Mouse (Mus musculus) frontal cortex, postnatal 10 days (tissue): ENCODE results near the gene Alkbh4.
A peak's percentile ranks its signal among the peaks of the same experiment; 100 is the strongest.

Experiments
- DNase-seq, 2 experiments: peaks; one replicate each; pipeline ENCODE4 v3.0.0; 2022; ENCODE audit warnings: low spot score in 2 of 2, mixed read lengths in 1 of 2

The Alkbh4 gene

GRCm38 (mm10) chr5:136179594-136179993 is 43.6 kb downstream of the Alkbh4 start:
- DNase-seq: no peak

DNA sequence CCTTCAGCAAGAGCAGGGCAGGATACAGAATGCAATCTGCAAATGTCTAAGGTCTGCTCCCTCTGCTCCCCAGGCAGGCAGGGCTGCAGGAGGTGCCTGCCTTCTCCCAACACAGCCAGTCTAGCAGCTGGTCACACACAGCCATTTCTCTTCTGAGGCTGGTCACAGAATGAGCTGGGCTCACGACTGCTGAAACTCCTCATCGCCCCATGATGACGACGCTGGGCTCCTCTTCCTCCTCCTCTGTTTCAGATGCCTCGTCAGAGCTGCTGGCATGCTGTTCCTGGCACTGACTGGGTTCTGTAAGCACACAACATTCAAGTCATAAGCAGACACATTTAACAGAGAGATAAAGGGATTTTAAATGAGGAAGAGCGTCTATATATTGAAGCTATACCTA is 45.3 kb downstream of the Alkbh4 start:
- no peak for DNase-seq

GRCm38 (mm10) chr5:136182049-136182448 is 46.1 kb downstream of the Alkbh4 start:
- no peak for DNase-seq

DNA sequence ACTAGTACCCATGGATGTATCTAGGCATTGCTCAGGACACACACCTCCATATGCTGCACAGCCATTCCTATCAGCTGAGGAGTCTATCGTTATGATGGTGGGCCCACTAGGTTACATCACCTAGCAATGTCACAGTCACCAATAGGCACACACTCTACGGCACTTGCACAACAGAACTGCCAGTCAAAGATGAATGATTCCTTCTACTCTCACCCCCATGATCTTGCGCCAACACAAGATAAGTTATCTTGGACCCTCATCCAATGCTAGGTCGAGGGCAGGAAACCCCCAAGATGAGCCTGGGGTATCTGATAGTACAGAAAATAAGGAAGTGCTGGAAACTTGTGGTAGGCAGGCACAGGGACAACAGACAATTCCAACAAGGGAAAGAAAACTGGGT is 46.9 kb downstream of the Alkbh4 start:
- DNase-seq: no peak

- no peak for DNase-seq
Observed at GRCm38 (mm10) chr5:136183766-136184165, 47.8 kb downstream of the Alkbh4 start.

- peak in 1 of 2 experiments; percentile 52 for DNase-seq
Observed at GRCm38 (mm10) chr5:136186723-136187122, 50.8 kb downstream of the Alkbh4 start.
